Mouse (Mus musculus): ENCODE measurements around the gene Macrod2. TPM values are rescaled to one million over a fixed set of nuclear protein-coding genes. Genes with fewer than 3 reads are reported as not detected.

Gene Macrod2
- polyA plus RNA-seq, 1 experiment from 2014 or later = 31.1 TPM

- no peak overlapping the region for H3K9ac ChIP-seq
- H3K4me1 ChIP-seq (ENCODE audit: insufficient read depth) = no peaks in the 10 kb centered on the region
- no peak for TF ChIP-seq CTCF (IDR thresholded peaks at IDR 0.05; ENCODE audit: low read depth)
- DNase-seq = peak; percentile 91
- peak; percentile 96 for ATAC-seq (ENCODE audit: insufficient read depth)
- H3K9me3 ChIP-seq (ENCODE audit: low read depth, low read length) = no peaks in the 10 kb centered on the region
- H3K27me3 ChIP-seq (ENCODE audit: insufficient read depth, low read length) = no peaks in the 10 kb centered on the region
- 21% methylated on average over 1 of the region's 1 CpGs for WGBS
- no peaks in the 10 kb centered on the region for H3K36me3 ChIP-seq (ENCODE audit: insufficient read depth)
- H3K27ac ChIP-seq (ENCODE audit: low read depth) = no peak overlapping the region
- H3K4me3 ChIP-seq (ENCODE audit: low read depth, low read length) = no peak overlapping the region
- no peak overlapping the region for H3K4me2 ChIP-seq
Observed at GRCm38 (mm10) chr2:141962868-141963267, 1567.8 kb downstream of the Macrod2 start.

GRCm38 (mm10) chr2:141983664-141984395 lies 1588.7 kb downstream of the Macrod2 start:
- TF ChIP-seq CTCF (IDR thresholded peaks at IDR 0.05; ENCODE audit: low read depth) = no peak
- Histone ChIP-seq H3K9me3 (ENCODE audit: low read depth, low read length) (no peaks in the 10 kb centered on the region), H3K9ac (no peak overlapping the region), H3K4me2 (no peak overlapping the region), H3K4me1 (ENCODE audit: insufficient read depth) (no peaks in the 10 kb centered on the region), H3K27me3 (ENCODE audit: insufficient read depth, low read length) (no peaks in the 10 kb centered on the region), H3K36me3 (ENCODE audit: insufficient read depth) (no peaks in the 10 kb centered on the region), H3K4me3 (ENCODE audit: low read depth, low read length) (no peak overlapping the region), H3K27ac (ENCODE audit: low read depth) (no peak overlapping the region)
- ATAC-seq (ENCODE audit: insufficient read depth) (no peak), DNase-seq (no peak)
- 47% methylated on average over 7 of the region's 7 CpGs for WGBS

GRCm38 (mm10) chr2:141998901-141999300 lies 1603.8 kb downstream of the Macrod2 start:
- H3K9ac ChIP-seq = no peak overlapping the region
- no peak overlapping the region for H3K4me2 ChIP-seq
- no peak overlapping the region for H3K27ac ChIP-seq (ENCODE audit: low read depth)
- H3K27me3 ChIP-seq (ENCODE audit: insufficient read depth, low read length) = no peaks in the 10 kb centered on the region
- no peaks in the 10 kb centered on the region for H3K36me3 ChIP-seq (ENCODE audit: insufficient read depth)
- H3K4me1 ChIP-seq (ENCODE audit: insufficient read depth) = no peaks in the 10 kb centered on the region
- no peak for TF ChIP-seq CTCF (IDR thresholded peaks at IDR 0.05; ENCODE audit: low read depth)
- no peak overlapping the region for H3K4me3 ChIP-seq (ENCODE audit: low read depth, low read length)
- WGBS = 72% methylated on average over 6 of the region's 6 CpGs
- ATAC-seq (ENCODE audit: insufficient read depth) (peak; percentile 38; the same call in 1 of the 2 replicates), DNase-seq (peak; percentile 44)
- no peaks in the 10 kb centered on the region for H3K9me3 ChIP-seq (ENCODE audit: low read depth, low read length)

- Histone ChIP-seq H3K36me3 (ENCODE audit: insufficient read depth) (no peaks in the 10 kb centered on the region), H3K4me1 (ENCODE audit: insufficient read depth) (no peaks in the 10 kb centered on the region), H3K4me2 (no peak overlapping the region), H3K9ac (no peak overlapping the region), H3K4me3 (ENCODE audit: low read depth, low read length) (no peak overlapping the region), H3K27me3 (ENCODE audit: insufficient read depth, low read length) (no peaks in the 10 kb centered on the region), H3K27ac (ENCODE audit: low read depth) (no peak overlapping the region), H3K9me3 (ENCODE audit: low read depth, low read length) (no peaks in the 10 kb centered on the region)
- no peak for DNase-seq
- TF ChIP-seq CTCF (IDR thresholded peaks at IDR 0.05; ENCODE audit: low read depth) = no peak
- 74% methylated on average over 4 of the region's 4 CpGs for WGBS
- no peak for ATAC-seq (ENCODE audit: insufficient read depth)
Observed at GRCm38 (mm10) chr2:142024534-142025155, 1629.5 kb downstream of the Macrod2 start.

GRCm38 (mm10) chr2:142026721-142027120 lies 1631.6 kb downstream of the Macrod2 start:
- H3K36me3 ChIP-seq (ENCODE audit: insufficient read depth) = no peaks in the 10 kb centered on the region
- H3K9ac ChIP-seq = no peak overlapping the region
- no peak overlapping the region for H3K27ac ChIP-seq (ENCODE audit: low read depth)
- TF ChIP-seq CTCF (IDR thresholded peaks at IDR 0.05; ENCODE audit: low read depth) = no peak
- no peak for ATAC-seq (ENCODE audit: insufficient read depth)
- no peak overlapping the region for H3K4me2 ChIP-seq
- DNase-seq = no peak
- H3K9me3 ChIP-seq (ENCODE audit: low read depth, low read length) = no peaks in the 10 kb centered on the region
- H3K4me1 ChIP-seq (ENCODE audit: insufficient read depth) = no peaks in the 10 kb centered on the region
- no peak overlapping the region for H3K4me3 ChIP-seq (ENCODE audit: low read depth, low read length)
- H3K27me3 ChIP-seq (ENCODE audit: insufficient read depth, low read length) = no peaks in the 10 kb centered on the region

- no peaks in the 10 kb centered on the region for H3K9me3 ChIP-seq (ENCODE audit: low read depth, low read length)
- H3K27me3 ChIP-seq (ENCODE audit: insufficient read depth, low read length) = no peaks in the 10 kb centered on the region
- no peak overlapping the region for H3K4me2 ChIP-seq
- no peak overlapping the region for H3K9ac ChIP-seq
- no peak for TF ChIP-seq CTCF (IDR thresholded peaks at IDR 0.05; ENCODE audit: low read depth)
- H3K36me3 ChIP-seq (ENCODE audit: insufficient read depth) = no peaks in the 10 kb centered on the region
- no peaks in the 10 kb centered on the region for H3K4me1 ChIP-seq (ENCODE audit: insufficient read depth)
- WGBS = 64% methylated on average over 10 of the region's 10 CpGs
- no peak overlapping the region for H3K27ac ChIP-seq (ENCODE audit: low read depth)
- ATAC-seq (ENCODE audit: insufficient read depth) (no peak), DNase-seq (no peak)
- no peak overlapping the region for H3K4me3 ChIP-seq (ENCODE audit: low read depth, low read length)
Observed at GRCm38 (mm10) chr2:142030756-142031646, 1635.9 kb downstream of the Macrod2 start.

- WGBS = 87% methylated on average over 6 of the region's 6 CpGs
- Histone ChIP-seq H3K36me3 (ENCODE audit: insufficient read depth) (no peaks in the 10 kb centered on the region), H3K4me2 (no peak overlapping the region), H3K9ac (no peak overlapping the region), H3K4me1 (ENCODE audit: insufficient read depth) (no peaks in the 10 kb centered on the region), H3K27me3 (ENCODE audit: insufficient read depth, low read length) (no peaks in the 10 kb centered on the region), H3K4me3 (ENCODE audit: low read depth, low read length) (no peak overlapping the region), H3K9me3 (ENCODE audit: low read depth, low read length) (no peaks in the 10 kb centered on the region), H3K27ac (ENCODE audit: low read depth) (no peak overlapping the region)
- DNase-seq (no peak), ATAC-seq (ENCODE audit: insufficient read depth) (no peak)
- no peak for TF ChIP-seq CTCF (IDR thresholded peaks at IDR 0.05; ENCODE audit: low read depth)
Observed at GRCm38 (mm10) chr2:142055576-142055975, 1660.5 kb downstream of the Macrod2 start.
